Mouse (Mus musculus) liver, adult 2 months (tissue): ENCODE data around the gene Grin3b.

ENCODE experiments used
- CTCF ChIP-seq: fragments of 200-500 bp; IDR thresholded peaks from 2 replicates; pipeline ENCODE4 v1.5.1; 2011; ENCODE audit warnings: low read depth, low read length, control low read depth
- POLR2A ChIP-seq: fragments of 200-500 bp; IDR thresholded peaks from 2 replicates; pipeline ENCODE4 v1.6.1; 2011; ENCODE audit warnings: low read length, control low read depth; ENCODE audit not compliant: insufficient read depth; ENCODE audit errors: extremely low read depth

GRCm38 (mm10) chr10:79924998-79925784 is 45.3 kb upstream of the Grin3b start:
- TF ChIP-seq CTCF (peak; percentile 100), POLR2A (no peak)
